Mouse (Mus musculus) liver, adult (tissue): Measurements from ENCODE around the gene Olfr1047.
"Not testable (repeated sequence)": the region's sequence is repeated elsewhere in the genome, so short reads cannot be mapped to it uniquely, and the experiment has no call there.

Experiments used
- GATA4 ChIP-seq: IDR thresholded peaks from 2 replicates; pipeline ENCODE4 v1.6.1; 2014; ENCODE audit warnings: mild to moderate bottlenecking, low read length; ENCODE audit not compliant: insufficient replicate concordance

Olfr1047 gene

DNA sequence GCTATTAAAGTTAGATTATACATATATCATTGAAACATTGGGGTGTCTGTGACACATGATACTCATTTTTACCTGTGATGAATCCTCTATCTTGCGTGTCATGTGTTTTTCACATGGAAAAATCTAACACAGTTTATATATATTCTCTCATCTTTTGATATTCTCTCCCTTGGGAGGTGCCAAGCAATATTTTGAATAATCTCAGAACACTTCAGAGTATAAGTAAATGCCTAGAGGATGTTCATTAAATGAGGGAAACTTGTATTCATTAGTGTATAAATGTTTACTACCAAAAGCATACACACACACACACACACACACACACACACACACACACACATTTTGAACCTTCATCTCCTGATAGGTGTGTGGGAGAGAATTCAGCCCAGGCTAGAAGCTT lies at the start of gene Olfr1047:
Olfr1047 (minus strand) TSS at position 101 of the 400 bp plus-strand sequence.
- no peak for TF ChIP-seq GATA4

- not testable (repeated sequence) for TF ChIP-seq GATA4
Observed at GRCm38 (mm10) chr2:86278988-86279387, 47.8 kb upstream of the Olfr1047 start, which contains the start of gene Olfr1051. TSS of gene Olfr1051 (minus strand) at chr2:86279088.

DNA sequence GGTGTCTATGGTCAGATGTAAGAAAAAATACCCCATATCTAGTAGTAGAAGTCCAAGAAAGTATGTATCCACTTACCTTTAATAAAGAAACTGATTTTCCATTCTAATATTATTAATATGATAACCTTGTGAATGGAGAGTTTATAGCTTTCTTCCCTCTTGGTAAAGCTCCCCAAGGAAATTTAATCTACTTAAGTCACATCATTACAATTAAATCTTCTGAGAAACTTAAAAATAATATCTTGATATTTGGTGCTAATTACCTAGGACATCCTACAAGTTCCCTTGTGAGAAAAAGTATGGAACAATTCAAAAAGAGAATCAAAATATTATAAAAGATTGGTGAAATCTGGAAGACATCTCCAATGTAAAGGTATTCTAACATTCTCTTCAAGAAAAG lies 27.0 kb upstream of the Olfr1047 start, which contains the start of gene Olfr1049:
Olfr1049 (minus strand) TSS at position 101 of the 400 bp plus-strand sequence.
- not testable (repeated sequence) for TF ChIP-seq GATA4

GRCm38 (mm10) chr2:86240189-86240588 lies 9.0 kb upstream of the Olfr1047 start, which contains the start of gene Olfr1048:
TSS of gene Olfr1048 (minus strand) at chr2:86240289.
- no peak for TF ChIP-seq GATA4

DNA sequence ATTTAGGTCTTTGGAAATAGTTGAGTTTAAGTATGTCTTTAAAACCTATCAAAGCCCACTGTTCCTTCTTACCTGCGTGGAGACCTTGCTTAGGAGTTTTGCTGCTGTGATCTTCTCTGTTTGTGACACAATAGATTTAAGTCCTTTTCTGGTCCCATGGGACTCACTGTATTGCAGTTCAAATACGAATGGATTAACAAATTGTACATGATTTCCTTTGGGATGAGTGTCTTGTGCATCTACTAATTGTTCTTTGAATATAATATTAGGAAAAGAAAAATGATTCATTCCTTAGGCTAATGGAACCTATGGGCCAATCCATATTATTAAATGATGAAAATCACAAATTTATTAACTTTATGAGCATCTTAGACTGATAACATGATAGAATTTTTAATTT lies 12.0 kb downstream of the Olfr1047 start, which contains the start of gene Olfr1046:
Olfr1046 (minus strand) TSS at position 101 of the 400 bp plus-strand sequence.
- TF ChIP-seq GATA4, result no peak

GRCm38 (mm10) chr2:86202909-86203308 lies 28.3 kb downstream of the Olfr1047 start, which contains the start of gene Olfr1045:
TSS of gene Olfr1045 (minus strand) at chr2:86203009.
- TF ChIP-seq GATA4, result no peak

GRCm38 (mm10) chr2:86195863-86196262 lies 35.3 kb downstream of the Olfr1047 start:
- TF ChIP-seq GATA4, result no peak

GRCm38 (mm10) chr2:86185583-86185982 lies 45.6 kb downstream of the Olfr1047 start, which contains the start of gene Olfr52:
TSS of gene Olfr52 (minus strand) at chr2:86185683.
- no peak for TF ChIP-seq GATA4

GRCm38 (mm10) chr2:86179950-86180349 lies 51.3 kb downstream of the Olfr1047 start:
- no peak for TF ChIP-seq GATA4

DNA sequence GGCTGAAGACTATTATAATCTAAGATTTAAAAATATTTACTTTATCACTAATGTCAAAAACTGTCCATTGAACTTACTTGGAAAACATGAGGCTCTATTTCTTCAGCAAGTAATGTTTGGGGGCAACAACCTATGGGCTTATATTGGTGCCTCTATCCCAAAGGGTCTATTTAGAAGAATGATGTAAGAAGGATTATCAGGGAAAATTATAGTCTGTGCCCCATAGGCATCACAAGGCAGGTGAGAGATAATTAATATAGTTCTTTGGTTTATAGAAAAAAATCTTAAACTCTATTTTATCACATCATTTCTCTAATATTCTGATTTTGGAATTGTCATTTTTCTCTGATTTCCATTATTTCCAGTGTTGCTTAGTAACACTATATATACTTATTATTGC lies 53.5 kb downstream of the Olfr1047 start, which contains the start of gene Olfr1044:
Olfr1044 (minus strand) TSS at position 101 of the 400 bp plus-strand sequence.
- TF ChIP-seq GATA4, result no peak
